Mouse (Mus musculus): ENCODE measurements around the gene Mcidas. TPM values are rescaled to one million over a fixed set of nuclear protein-coding genes. Genes with fewer than 3 reads are reported as not detected.
"Not testable (repeated sequence)": the region's sequence is repeated elsewhere in the genome, so short reads cannot be mapped to it uniquely, and the experiment has no call there.

The Mcidas gene
- polyA plus RNA-seq, 1 experiment, result not detected

DNA sequence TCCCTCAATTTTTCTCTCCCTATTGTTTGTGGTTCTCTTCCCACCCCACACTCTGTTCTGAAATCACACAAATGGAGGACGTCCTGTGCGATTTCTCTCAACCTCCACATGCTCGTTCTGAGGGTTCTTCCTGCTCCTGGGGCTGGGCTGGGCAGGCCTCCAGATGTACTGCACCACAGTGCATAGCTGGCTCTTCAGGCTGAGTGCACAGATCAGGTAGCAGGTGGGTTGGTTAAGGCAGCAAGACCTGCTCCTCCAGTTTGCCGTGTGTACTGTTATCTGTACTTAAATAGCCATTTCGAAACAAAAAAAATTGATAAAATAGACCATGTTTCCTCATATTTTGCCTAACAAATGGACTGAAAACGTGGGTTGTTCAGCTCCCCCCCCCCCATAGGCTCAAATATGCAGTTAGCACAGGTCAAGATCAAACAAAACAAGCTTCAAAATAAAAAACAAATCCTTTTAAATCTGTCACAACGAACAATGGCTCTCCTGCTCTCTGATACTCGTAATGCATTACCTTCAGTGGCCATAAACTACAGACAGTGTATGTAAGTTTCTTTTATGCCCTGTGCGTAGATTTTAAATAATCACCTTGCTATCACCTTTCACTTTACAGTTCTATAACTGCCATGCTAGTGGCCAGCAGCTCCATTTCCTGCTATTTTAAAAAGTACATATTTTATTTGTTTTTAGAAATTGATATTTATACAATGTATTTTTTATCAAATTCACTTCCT is 7.1 kb downstream of the Mcidas start:
- DNase-seq (ENCODE audit: low read depth, low spot score), result no peak
- 24% methylated on average over 9 of the region's 9 CpGs for whole genome bisulfite sequencing

DNA sequence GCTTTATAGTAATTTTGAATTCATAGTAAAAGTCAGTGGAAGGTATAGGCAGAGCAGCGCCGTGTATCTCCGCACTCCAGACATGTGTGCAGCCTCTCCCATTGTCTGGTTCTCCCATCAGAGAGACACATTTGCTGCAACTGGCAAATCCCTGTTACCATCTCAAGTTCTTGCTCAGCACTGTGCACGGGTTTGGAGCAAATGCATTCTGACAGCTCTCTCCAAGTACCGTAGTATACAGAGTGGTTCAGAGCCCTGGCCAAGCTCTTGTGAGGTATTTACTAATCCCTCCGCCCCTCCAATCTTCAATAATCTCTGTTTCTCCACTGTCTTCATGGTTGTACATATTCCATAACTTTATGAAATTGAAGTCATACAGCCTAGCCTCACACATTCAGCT is 19.0 kb downstream of the Mcidas start:
- WGBS, result 74% methylated on average over 6 of the region's 6 CpGs
- no peak for DNase-seq (ENCODE audit: low read depth, low spot score)

DNA sequence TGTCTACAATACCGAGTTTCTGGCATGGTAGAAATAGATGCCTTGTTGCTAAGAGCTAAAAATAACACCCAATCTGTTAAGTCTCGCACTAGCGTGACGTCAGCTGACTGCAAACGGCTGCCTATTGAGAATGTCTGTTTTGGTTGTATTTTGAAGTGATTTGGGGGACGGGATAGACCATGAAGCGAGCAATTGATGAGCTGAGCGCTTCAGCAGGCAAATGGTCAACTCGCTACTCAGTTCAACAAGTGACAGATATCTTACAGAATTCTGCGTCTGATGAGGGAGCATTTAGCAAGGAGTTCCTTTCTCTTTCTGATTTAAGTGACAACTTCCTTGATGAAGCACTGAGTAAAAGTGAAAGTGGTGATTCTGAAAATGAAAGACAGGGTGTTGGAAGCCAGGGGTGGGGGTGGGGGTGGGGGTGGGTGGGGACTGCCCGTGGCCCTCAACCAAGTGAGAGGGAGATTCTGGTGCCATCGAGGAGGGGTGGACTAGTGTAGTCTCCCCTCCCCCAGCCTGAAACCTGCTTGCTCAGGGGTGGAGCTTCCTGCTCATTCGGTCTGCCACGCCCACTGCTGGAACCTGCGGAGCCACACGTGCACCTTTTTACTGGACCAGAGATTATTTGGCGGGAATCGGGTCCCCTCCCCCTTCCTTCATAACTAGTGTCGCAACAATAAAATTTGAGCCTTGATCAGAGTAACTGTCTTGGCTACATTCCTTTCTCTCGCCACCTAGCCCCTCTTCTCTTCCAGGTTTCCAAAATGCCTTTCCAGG is 19.7 kb downstream of the Mcidas start:
- DNase-seq (ENCODE audit: low read depth, low spot score), result not testable (repeated sequence)
- WGBS, result 8% methylated on average over 19 of the region's 20 CpGs

DNA sequence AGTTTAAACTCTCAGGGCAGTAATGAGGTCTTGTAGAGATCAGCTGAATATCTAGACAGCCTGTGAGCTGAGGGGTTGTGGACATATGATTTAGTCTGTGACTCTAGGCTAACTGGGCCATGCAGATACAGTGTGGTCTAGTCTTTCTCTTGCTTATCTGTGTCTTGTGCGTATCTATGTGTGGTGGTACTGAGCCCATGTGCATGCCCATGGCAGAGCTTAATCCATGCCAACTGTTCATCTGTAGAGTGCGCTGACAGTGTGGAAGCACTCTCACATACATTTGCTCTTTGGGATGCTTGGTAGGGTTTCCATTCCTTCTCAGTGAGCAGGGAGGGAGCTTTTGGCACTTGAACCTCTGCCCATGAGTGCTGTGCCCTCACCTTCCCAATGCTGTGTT is 27.9 kb downstream of the Mcidas start:
- no peak for DNase-seq (ENCODE audit: low read depth, low spot score)
- 64% methylated on average over 2 of the region's 2 CpGs for WGBS

DNA sequence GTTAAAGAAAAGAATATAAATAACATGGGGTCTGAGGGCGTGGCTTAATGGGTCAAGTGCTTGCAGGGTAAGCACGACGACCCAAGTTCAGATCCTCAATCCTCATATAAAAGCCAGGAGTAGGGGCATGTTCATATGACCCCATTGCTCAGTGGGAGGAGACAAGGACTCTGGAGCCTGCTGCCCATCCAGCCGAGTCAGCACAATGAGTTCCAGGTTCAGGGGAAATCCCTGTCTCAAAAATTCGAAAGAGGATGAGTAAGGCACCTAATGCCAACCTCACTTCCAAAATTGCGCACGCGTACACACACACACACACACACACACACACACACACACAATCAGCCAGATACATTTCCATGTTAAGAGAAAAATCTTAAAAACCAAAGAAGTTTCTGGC is 28.8 kb downstream of the Mcidas start:
- no peak for DNase-seq (ENCODE audit: low read depth, low spot score)
- 52% methylated on average over 8 of the region's 8 CpGs for WGBS

DNA sequence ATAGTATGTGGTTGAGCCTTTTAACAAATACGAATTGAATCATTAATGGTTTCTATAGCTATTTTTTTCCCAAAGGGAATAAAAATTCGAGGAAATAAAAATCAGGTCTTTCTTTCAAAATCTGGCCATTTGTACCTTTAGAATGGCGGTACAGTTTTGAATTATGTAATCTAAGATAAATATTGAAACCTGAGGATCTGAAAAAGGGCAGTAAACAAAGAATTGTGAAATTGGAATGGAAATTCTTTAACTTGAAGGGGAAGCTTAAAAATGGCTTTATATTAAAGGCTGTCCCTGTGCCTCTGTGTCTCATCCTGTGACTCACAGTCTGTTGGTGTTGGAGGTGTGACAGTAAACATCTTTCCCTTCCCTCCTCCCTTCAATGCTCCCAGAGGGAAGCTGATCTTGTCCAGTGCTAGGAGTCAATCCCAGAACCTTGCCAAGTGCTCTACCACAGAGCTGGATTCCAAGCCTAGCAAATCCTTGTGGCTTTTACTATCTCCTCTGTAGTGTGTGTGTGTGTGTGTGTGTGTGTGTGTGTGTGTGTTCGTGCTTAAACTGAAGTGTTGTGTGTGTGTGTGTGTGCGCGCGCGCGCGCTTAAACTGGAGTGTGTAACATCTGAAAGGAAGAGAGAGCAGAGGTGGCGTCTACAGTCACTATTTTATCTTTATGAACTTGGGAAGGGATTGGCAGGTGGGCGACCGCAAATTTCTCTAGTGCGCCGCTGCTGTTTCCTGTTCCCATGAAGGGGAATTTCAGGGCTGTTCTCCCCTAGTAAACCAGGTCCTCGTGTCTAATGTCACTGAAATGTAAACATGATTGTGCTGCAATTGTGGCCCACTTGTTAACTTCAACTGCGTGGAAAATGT is 29.9 kb downstream of the Mcidas start:
- DNase-seq (ENCODE audit: low read depth, low spot score), result no peak
- 55% methylated on average over 17 of the region's 17 CpGs for WGBS

DNA sequence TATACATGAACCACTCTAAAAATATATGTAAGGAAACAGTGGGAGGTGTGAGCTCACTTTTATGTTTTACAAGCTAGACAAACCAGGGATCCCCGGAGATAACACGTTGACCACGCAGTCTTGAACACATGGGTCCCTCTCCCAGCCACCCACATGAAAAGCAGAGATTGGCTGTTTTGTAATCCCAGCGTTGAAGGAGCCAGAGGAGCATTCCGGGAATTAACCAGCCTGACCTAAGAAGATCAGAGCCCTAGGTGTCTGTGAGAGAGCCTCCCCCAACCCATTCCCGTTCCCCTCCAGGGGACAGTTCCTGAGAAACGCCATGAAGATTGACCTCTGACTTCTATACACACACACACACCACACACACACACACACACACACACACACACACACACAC is 37.7 kb downstream of the Mcidas start:
- no peak for DNase-seq (ENCODE audit: low read depth, low spot score)
- 2% methylated on average over 7 of the region's 7 CpGs for WGBS

DNA sequence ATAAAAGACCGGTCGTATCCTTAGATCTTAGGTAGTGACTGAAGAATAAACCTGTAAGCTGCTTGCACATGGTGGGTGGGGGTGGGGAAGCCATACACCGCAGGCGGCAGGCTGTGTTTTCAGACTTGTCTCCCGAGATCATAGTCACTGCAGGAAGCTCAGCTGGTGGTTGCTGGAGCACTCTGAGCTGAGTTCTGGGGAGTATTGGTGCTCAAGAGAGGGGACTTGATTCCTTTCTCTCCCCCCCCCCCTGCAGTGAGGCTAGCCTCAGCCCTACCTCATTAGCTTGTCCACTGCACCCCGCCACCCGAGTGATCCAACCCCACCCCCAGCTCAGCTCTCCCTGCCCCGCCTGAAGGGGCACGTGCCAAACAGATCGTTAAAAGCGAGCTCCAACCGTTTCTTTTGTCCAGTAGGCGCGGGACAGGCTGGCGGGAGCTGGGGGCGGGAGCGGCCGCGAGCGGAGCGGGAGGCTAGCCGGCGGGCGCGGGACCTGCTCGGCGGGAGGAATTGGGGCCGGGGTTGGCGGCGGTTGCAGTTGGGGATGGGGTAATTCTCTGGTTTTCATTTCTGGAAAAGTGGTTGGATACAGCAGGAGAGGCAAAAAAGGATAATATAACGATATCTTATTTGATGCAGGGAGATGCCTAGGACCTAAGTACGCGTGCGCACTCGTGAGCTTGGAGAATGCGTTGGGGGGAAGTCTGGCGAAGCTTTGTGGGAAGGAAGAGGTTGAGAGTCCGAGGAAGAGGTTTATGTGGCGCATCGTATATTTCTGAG is 38.3 kb downstream of the Mcidas start:
- 2% methylated on average over 40 of the region's 40 CpGs for WGBS

DNA sequence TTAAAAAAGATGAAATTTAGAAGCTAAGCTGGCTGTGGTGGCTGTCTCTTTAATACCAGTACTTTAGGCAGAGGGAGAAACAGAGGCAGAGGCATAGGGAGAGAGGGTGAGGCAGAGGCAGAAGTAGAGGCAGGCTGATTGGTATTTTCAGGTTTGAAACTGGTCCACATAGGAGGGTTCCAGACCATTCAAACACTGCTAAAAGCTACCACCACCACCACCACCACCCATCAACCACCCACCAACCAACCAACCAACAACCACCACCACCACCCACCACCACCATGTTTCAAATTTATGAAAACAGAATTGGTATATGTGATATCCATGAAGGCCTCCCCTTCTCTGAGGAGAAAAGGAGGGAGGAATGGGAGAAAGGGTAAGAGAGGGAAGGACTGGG is 39.2 kb downstream of the Mcidas start:
- DNase-seq (ENCODE audit: low read depth, low spot score), result no peak

More for the DNA sequence above, 38.3 kb downstream of the Mcidas start:
- no peak for DNase-seq (ENCODE audit: low read depth, low spot score)

DNA sequence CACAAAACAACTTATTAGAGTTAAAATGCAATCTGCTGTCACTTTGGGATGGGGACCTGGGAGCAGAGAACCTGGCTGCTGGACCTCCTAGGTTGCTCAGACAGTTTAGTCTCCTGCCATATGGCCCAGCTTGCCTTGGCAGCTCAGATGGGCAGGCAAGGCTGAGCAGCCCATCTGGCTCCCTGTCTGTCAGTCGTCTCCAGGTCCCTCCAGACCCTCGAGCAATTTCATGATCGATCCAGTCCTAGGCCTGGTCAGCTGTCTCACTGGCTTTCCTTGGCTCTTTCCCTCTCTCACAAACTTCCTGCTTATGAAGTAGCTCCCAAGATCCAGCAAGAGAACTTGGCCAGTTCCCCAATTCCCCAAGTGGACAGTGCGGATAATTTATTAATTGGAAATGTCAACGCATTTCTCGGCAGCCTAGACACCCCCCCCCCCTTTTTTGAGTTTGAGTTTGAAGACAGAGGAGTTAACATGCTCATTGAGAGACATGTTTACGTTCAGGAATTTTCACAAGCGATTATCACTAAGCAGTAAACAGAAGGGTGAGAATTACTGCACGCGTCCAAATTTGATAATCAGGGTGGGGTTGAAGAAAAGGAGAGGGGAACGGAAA is 40.7 kb downstream of the Mcidas start:
- no peak for DNase-seq (ENCODE audit: low read depth, low spot score)
- 13% methylated on average over 11 of the region's 11 CpGs for WGBS

DNA sequence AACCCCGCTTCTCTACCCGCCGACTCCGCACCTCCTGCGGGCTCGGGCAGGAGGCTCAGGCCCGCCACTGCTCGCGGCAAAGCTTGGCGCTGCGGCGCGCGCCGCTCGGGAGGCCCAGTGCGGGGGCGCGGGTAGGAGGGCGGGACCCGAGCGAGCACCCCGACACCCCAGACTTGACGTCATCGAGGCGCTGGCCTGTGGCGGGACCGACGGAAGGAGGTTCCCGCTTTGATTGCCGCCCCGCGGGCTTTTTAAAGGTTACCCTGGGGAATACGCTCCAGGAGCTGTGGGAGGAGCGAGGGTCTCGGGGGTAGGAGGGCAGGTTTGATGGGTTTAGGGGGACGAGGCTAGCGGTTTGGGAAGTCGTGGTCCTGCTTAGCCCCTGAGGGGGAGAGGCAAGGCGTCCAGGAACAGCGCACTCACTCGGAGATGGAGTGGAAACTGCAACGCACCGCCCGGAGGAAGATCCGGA is 41.3 kb downstream of the Mcidas start, which contains the start of gene Cdc20b:
Cdc20b (plus strand) TSS at position 162 of the 472 bp plus-strand sequence.
- WGBS, result under 1% methylated on average over 46 of the region's 46 CpGs
- no peak for DNase-seq (ENCODE audit: low read depth, low spot score)

DNA sequence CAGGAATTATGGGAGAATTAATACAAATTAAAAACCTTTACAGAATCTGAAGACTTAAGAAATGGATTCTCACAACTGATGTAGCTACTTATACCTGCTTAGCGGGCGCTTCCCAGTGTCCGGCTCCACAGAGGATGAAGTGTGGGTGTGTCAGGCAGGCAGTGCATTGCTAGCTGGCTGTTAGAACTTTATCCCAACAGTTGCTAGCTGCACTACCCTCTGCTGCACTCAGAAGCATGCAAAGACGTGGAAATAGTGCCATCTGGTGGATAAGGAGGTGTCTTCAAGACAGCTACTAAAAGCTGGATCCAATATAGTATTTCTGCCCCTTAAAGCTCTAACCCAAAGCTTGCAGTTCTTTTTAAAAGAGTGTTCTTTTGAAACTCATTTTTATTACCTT is 42.2 kb downstream of the Mcidas start:
- WGBS, result under 1% methylated on average over 4 of the region's 4 CpGs
- DNase-seq (ENCODE audit: low read depth, low spot score), result peak; percentile 90

DNA sequence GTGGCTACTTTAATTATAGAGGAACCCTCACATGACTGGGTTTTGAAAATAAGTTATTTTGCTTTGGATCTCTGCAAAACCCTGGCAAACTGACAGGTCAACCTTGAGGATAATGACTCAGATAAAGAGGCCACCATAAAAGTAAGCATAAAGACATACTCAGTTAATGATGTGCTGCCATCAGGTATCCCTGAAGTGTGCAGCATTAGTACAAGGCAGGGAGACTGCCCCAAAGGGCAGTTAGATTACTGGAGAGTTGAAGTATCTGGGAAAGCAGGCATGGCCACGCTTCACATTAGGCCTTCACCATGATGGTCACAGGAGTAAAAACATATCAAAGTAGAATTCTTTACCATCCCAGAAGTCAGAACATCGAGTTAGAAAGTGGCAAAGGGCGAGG is 51.2 kb downstream of the Mcidas start:
- 49% methylated on average over 3 of the region's 3 CpGs for whole genome bisulfite sequencing
- no peak for DNase-seq (ENCODE audit: low read depth, low spot score)

DNA sequence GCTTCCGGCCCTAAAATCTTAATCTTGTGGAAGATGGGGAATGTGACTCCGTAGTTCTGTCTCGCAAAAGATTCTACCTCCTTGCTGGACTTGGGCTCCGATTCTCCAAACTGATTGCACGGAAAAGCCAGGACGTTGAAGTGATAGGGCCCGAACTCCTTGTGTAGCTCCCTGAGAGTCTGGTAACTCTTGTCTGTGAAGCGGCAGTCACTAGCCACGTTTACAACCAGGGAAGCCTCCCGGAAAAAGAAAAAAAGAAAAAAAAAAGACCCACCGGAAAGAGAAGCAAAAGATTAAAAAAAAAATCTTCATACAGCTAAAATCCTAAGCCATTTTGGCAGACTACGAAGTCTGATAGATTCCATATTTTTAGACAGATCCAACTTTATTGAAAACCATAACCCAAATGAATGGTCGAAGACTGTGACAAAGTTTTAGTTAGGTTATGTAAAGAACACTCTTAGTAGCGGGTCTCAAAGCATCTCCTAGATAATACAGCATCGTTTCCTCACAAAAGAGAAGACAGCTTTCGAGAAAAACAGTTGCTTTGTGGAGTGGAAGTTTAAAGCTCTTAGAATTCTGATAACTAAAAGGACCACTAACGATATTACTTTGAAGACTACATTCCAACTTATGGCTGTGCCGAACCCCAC is 51.9 kb downstream of the Mcidas start:
- WGBS, result 31% methylated on average over 18 of the region's 18 CpGs
- DNase-seq (ENCODE audit: low read depth, low spot score), result no peak

DNA sequence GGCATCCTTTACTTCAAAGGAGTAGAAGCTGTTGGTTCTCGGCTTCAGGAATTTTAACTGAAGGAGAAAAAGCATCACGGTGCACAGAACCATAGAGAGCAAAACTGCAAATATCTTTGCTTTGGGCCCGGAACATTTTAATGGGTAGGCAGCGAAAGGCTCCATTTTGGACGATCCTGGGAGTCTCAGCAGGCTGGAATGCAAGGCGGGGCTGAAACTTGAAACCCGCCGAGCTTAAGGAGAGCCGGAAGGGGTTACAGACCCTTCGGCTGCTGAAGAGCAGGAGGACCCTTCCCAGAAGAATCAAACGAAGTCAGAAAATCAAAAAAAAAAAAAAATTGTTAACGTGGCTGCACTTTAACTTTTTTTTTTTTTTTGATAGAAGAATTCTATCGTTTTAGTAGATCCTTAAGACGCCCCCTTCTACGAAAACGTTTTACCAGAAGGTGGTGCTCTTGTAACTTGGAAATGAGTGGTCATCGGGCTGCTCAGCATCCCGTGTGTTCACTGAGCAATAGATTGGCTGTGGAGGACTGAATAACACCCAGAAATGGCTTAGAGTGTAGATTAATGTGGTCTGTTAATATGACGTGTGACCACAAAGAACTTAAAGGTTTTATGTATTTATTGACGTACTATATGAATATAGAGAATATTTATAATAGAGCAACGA is 52.7 kb downstream of the Mcidas start, which contains the start of gene Gpx8:
Gpx8 (minus strand) TSS at position 200 of the 673 bp plus-strand sequence.
- no peak for DNase-seq (ENCODE audit: low read depth, low spot score)
- WGBS, result 5% methylated on average over 21 of the region's 21 CpGs

DNA sequence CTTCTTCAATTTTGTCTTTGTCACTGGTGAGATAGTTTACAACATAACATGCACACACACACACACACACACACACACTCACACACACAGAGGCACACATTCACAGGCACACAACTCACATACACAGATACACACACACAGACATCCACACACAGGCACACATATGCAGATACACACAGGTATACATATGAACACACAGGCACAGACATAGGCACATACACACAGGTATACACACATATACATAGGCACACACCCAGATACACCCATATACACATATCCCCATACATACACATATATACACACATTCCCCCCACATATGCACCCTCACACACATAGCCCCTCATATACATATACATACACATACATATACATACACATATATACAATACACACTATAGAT is 53.4 kb downstream of the Mcidas start:
- no peak for DNase-seq (ENCODE audit: low read depth, low spot score)

DNA sequence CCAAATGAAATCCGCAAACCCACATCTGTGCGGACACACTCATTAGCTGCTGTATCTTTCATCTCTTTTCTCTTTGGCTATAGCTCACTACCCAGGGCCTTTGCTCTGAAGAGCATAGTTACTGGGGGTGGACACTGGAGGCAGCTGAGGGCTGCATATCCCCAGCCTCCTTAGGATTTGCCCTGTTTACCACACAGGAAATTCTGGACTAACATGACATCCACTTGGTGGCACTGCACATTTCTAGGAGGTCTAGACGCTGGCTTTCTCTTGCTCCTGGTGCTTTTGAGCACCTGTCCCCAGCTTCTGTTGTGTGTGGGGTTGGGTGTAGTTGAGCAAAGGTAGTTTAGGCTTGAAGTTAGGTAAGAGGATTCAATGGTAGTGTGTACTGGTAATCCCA is 54.0 kb downstream of the Mcidas start:
- WGBS, result 69% methylated on average over 3 of the region's 3 CpGs
- DNase-seq (ENCODE audit: low read depth, low spot score), result no peak

All from large intestine, adult 2 months (tissue).